Mouse (Mus musculus) limb, embryonic 10.5 days (tissue): ENCODE data around the gene Iqsec1. TPM values are rescaled to one million over a fixed set of nuclear protein-coding genes. Genes with fewer than 3 reads are reported as not detected.

ENCODE experiments used
- DNase-seq: peaks from one replicate; pipeline ENCODE4 v3.0.0-alpha.2; 2017; ENCODE audit warnings: low spot score
- H3K27ac ChIP-seq: fragments of 300-500 bp; sonication (generic); 2 replicates; pipeline ENCODE4 v1.5.1; 2016; ENCODE audit warnings: mild to moderate bottlenecking
- H3K27me3 ChIP-seq: fragments of 300-500 bp; sonication (generic); 2 replicates; pipeline ENCODE4 v1.6.1; 2016; ENCODE audit warnings: low read depth, mild to moderate bottlenecking; ENCODE audit not compliant: poor library complexity, severe bottlenecking
- H3K36me3 ChIP-seq: fragments of 300-500 bp; sonication (generic); 2 replicates; pipeline ENCODE4 v1.6.1; 2016; ENCODE audit warnings: mild to moderate bottlenecking, moderate library complexity
- H3K4me1 ChIP-seq: fragments of 300-500 bp; sonication (generic); 2 replicates; pipeline ENCODE4 v1.6.1; 2016
- H3K4me3 ChIP-seq: fragments of 300-500 bp; sonication (generic); 2 replicates; pipeline ENCODE4 v1.5.1; 2016; ENCODE audit warnings: mild to moderate bottlenecking, moderate library complexity
- H3K9me3 ChIP-seq: fragments of 300-500 bp; sonication (generic); replicated peaks from 2 replicates; pipeline ENCODE4 v1.6.1; 2016; ENCODE audit warnings: mild to moderate bottlenecking
- WGBS: fragments of 180-500 bp; shearing (Covaris S2); methylation state at CpG from one replicate; pipeline ENCODE4 v1.1.7; 2016; 5-methylcytosine and 5-hydroxymethylcytosine counted together
- polyA plus RNA-seq: library from polyadenylated mRNA; unstranded; fragments of >200 nt; fragmentation: Nextera tagmentation; extraction: Ambion mirVana; gene quantifications from 2 replicates; pipeline ENCODE4 v1.2.1, GENCODE M21; 2016

Gene Iqsec1
- polyA plus RNA-seq, 1 experiment from 2014 or later = 6.7 TPM

DNA sequence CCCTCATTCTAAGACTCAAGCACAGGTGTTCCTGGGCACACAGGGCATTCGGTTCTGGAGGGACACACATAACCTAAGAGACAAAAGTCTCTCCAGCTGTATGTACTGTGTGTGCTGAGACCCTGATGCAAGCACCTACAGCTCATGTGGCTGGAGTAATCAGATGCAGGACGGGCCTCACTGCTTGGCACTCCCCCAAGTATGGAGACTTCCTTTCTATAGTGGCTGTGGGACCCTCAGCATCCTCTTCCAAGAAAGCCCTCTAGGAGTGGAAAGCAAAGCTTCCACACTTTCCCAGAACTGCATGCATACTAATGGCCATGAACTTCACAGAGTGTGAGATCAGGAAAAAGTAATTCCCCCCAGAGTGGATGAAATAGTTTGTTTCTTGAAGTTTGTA is 208.0 kb downstream of the Iqsec1 start:
- WGBS = 86% methylated on average over 2 of the region's 2 CpGs
- H3K27me3 ChIP-seq = no peaks in the 10 kb centered on the region
- no peak overlapping the region for H3K4me3 ChIP-seq
- peaks cover 30% of the 10 kb centered on the region for H3K4me1 ChIP-seq
- H3K27ac ChIP-seq = no peak overlapping the region
- no peaks in the 10 kb centered on the region for H3K9me3 ChIP-seq
- DNase-seq = no peak
- no peaks in the 10 kb centered on the region for H3K36me3 ChIP-seq

DNA sequence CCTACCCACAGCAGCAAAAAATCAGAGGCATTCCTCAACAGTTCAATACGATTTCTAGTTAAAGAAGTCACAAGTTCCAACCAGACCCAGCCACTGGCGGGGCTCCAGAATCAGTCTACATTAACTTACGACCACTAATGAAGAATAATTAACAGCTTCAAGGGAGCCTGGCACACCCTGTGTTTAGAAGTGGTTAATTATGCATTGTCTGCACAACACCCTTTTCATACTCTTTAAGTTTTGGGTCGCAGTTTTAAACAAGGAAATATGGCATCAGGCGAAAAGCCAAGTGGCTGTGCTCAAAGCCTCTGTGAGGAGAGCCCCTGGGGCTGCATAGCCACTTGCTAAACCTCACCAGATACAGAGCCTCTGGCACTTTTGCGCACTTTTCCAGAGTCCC is 209.6 kb downstream of the Iqsec1 start:
- DNase-seq = no peak
- 66% methylated on average over 6 of the region's 6 CpGs for WGBS

DNA sequence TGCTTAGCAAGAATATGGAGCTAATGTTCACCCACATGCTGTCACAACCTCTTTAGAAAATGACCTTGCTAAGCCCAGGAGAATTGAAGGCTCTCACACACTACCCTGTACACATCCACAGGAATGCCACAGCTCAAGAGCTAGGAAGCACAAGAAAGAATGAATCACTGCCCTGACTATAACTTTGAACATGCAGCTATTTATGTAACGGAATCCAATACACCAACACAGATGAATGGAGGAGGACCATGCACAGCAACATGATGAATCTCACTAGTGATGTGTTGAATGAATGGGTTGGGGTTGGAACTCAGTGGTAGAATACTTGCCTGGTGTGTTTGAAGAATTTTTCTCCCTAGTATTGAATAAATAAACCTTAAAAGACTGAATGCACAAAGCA is 211.2 kb downstream of the Iqsec1 start:
- WGBS = 93% methylated on average over 1 of the region's 1 CpGs
- DNase-seq = no peak
- no peak overlapping the region for H3K4me3 ChIP-seq
- H3K27me3 ChIP-seq = no peaks in the 10 kb centered on the region
- no peak overlapping the region for H3K27ac ChIP-seq
- H3K9me3 ChIP-seq = no peaks in the 10 kb centered on the region
- H3K4me1 ChIP-seq = peaks cover 15% of the 10 kb centered on the region
- H3K36me3 ChIP-seq = no peaks in the 10 kb centered on the region

More for the DNA sequence above, 209.6 kb downstream of the Iqsec1 start:
- H3K27me3 ChIP-seq = no peaks in the 10 kb centered on the region
- H3K4me1 ChIP-seq = peaks cover 26% of the 10 kb centered on the region
- no peaks in the 10 kb centered on the region for H3K36me3 ChIP-seq
- H3K9me3 ChIP-seq = no peaks in the 10 kb centered on the region
- no peak overlapping the region for H3K4me3 ChIP-seq
- no peak overlapping the region for H3K27ac ChIP-seq

DNA sequence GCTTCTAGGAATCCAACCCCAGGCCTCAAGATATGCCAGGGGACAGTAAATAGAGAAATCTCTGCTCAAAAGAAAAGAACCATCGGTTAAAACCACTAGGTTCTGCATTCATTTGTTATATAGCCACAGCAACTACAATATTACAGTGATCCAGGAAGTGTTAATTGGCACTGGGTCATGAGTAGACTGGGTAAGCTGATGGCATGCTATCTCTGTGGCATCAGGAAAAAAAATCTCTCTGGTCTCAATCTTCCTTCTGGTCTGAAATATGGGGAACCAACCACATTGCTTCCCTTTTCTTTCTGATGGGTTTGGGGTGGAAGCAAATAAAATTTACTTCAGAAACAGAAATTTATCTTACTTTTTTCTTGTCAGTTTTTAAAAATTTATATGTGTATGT is 212.9 kb downstream of the Iqsec1 start:
- Histone ChIP-seq H3K4me3 (no peak overlapping the region), H3K27ac (no peak overlapping the region), H3K4me1 (peaks cover 4% of the 10 kb centered on the region; the same call in 1 of the 2 replicates), H3K9me3 (no peaks in the 10 kb centered on the region), H3K27me3 (no peaks in the 10 kb centered on the region), H3K36me3 (no peaks in the 10 kb centered on the region)
- WGBS = 89% methylated on average over 1 of the region's 1 CpGs
- no peak for DNase-seq

DNA sequence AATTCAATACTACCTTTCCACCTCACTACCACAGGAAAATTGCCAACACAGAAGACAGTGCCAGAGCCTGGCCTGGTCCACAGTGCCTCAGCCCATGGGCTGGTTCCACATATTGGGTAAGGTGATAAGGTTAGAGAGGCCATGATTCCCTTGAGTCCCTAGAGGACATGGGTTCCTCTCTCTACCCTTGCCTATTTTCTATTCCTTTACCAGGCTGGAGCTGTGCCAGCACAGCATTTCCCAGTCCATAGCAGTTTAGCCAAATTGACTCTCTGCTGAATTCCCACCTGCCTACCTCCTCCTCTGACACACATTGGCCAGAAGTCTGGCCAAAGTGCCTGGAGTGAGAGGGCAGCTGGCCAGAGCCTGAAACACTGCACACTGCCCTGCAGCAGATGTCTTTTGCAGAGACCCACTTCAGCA is 214.7 kb downstream of the Iqsec1 start:
- no peak overlapping the region for H3K27ac ChIP-seq
- no peak overlapping the region for H3K4me3 ChIP-seq
- no peaks in the 10 kb centered on the region for H3K27me3 ChIP-seq
- no peaks in the 10 kb centered on the region for H3K4me1 ChIP-seq
- no peaks in the 10 kb centered on the region for H3K9me3 ChIP-seq
- no peaks in the 10 kb centered on the region for H3K36me3 ChIP-seq
- DNase-seq = no peak

DNA sequence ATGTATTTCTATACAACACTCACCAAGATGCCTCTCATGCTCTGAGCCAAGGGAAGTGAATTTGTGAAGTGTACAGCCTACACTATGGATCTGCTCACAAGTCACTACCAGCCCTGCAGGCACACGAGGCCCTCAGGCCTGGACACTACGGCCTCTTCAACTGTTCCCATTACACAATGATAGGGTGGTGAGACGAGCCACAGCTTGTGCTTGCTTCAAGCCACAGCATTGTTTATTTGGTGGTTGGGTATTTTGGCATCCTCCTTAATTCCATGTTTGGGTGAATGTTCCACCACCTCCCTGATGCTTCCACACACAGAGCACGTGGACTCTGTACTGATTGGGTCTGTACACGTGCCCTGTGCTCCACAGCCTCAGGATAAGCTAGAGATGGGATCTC is 216.4 kb downstream of the Iqsec1 start:
- Histone ChIP-seq H3K4me3 (no peak overlapping the region), H3K4me1 (peaks cover 4% of the 10 kb centered on the region), H3K27me3 (no peaks in the 10 kb centered on the region), H3K27ac (no peak overlapping the region), H3K36me3 (no peaks in the 10 kb centered on the region), H3K9me3 (no peaks in the 10 kb centered on the region)
- no peak for DNase-seq
- 90% methylated on average over 5 of the region's 5 CpGs for WGBS

DNA sequence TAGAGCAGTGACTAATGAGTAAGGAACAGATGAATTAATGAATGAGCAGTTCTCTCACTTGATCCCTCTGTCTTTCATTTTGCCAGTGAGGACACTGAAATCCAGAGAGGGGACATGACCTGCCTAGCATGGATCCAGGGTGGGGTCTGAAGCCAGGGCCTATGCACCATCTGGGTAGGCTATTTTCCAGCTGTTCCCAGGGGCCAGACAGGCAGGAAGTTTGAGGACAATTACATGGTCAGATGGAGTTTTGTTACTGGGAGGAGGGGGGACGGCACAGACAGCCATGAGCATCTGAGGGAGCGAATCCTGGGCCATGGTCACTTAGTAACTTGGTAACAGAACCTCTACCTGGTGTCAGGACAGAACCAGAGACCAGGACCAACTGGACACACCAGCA is 220.0 kb downstream of the Iqsec1 start:
- DNase-seq = no peak
- Histone ChIP-seq H3K4me3 (no peak overlapping the region), H3K27ac (no peak overlapping the region), H3K27me3 (no peaks in the 10 kb centered on the region), H3K9me3 (no peaks in the 10 kb centered on the region), H3K36me3 (no peaks in the 10 kb centered on the region), H3K4me1 (peaks cover 16% of the 10 kb centered on the region)
- 79% methylated on average over 2 of the region's 2 CpGs for WGBS

DNA sequence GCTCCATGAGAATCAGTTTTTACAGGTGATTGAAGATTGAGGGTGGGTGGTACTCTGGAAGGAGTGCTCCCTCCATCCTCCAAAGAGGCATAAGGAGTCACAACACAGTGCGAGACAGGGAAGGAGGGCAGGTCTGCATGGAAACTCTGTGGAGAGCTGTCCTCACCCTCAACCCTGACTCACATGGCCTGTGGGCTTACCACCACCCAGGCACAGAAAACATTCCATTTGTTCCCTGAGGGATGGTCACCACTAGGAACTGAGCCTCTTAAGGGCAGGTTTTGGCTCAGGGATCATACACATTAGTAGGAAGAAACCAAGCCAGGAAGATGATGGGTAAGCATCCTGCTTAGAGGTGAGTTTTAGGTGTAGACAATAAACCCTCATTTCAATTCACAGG is 220.6 kb downstream of the Iqsec1 start:
- Histone ChIP-seq H3K27me3 (no peaks in the 10 kb centered on the region), H3K4me3 (no peak overlapping the region), H3K4me1 (peaks cover 16% of the 10 kb centered on the region), H3K36me3 (no peaks in the 10 kb centered on the region), H3K9me3 (no peaks in the 10 kb centered on the region), H3K27ac (no peak overlapping the region)
- 94% methylated on average over 1 of the region's 1 CpGs for WGBS
- DNase-seq = no peak

DNA sequence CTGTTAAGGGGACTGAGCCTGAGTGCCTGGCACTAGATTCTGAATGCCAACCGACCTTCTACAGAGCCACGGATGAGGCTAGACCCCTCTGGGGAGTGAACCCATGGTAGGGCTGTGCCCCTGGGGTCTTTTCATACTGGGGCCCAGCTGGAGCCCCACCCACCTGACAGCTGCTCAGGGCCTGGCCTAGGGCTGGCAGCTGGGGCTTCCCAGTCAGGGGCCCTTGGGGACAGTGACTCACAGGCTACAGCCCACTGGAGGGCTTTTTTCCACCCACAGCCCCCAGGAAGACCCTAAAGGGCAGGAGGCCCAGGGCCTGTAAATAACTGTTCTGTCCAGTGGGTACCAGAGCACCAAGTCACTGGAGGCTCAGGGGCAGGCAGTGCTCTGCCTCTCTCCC is 223.7 kb downstream of the Iqsec1 start:
- WGBS = 78% methylated on average over 2 of the region's 2 CpGs
- Histone ChIP-seq H3K36me3 (no peaks in the 10 kb centered on the region), H3K4me3 (no peak overlapping the region), H3K9me3 (no peaks in the 10 kb centered on the region), H3K27ac (peak overlapping the region; percentile 68), H3K4me1 (peaks cover 16% of the 10 kb centered on the region), H3K27me3 (no peaks in the 10 kb centered on the region)
- no peak for DNase-seq

DNA sequence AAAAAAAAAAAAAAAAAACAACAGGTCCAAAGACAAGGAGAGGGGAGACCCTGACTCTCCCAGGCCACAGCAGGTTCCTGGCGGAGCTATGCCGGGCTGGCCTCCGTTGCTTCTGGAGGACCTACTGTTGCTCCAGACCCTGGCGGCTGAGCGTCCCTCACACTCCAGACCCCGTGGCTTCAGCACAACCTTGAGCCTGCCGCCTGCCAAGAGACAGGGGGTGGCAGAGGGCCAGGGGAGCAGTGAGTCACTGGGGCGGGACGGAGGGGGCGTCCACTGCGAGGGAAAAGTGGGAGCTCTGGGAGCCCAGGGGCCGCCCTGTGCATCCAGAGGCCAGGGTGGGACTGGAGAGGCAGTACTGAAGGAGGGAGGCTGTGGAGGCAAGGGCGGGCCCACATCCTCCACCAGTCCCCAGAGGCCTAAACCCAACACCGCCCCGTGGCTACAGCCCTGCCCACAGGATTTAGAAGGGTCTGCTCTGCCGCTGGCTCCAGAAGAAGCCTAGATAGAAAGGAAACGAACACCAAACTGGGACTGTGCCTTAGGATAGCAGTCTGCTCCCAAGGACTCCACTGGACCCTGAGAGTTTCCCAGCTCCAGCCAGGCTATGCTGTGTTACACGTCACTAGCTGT is 224.4 kb downstream of the Iqsec1 start:
- Histone ChIP-seq H3K27me3 (no peaks in the 10 kb centered on the region), H3K4me3 (no peak overlapping the region), H3K4me1 (peaks cover 16% of the 10 kb centered on the region), H3K9me3 (no peaks in the 10 kb centered on the region), H3K27ac (peak overlapping the region; percentile 66; the same call in 1 of the 2 replicates), H3K36me3 (no peaks in the 10 kb centered on the region)
- WGBS = 58% methylated on average over 17 of the region's 18 CpGs
- peak; percentile 33 for DNase-seq

DNA sequence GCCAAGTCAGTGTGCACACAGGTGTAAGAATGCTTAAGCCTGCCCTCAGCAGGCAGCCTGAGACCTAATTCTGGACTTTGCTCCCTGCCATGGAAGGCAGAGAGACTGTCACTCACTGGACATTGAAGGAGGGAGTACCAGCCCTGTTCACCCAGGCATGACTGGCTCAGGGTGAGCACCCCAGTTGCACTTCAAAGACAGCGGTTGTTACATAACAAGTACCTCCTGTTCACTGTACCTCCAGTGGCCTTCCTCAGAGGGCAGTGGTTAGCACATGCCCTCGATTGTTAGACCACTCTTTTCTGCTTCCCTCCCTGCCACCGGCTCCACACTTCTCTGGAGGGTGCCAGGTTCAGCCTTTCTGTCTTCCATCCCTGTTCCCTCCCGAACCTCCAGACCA is 225.2 kb downstream of the Iqsec1 start:
- Histone ChIP-seq H3K9me3 (no peaks in the 10 kb centered on the region), H3K36me3 (no peaks in the 10 kb centered on the region), H3K27ac (no peak overlapping the region), H3K4me1 (peaks cover 11% of the 10 kb centered on the region), H3K4me3 (no peak overlapping the region), H3K27me3 (no peaks in the 10 kb centered on the region)
- WGBS = 77% methylated on average over 4 of the region's 4 CpGs
- no peak for DNase-seq

DNA sequence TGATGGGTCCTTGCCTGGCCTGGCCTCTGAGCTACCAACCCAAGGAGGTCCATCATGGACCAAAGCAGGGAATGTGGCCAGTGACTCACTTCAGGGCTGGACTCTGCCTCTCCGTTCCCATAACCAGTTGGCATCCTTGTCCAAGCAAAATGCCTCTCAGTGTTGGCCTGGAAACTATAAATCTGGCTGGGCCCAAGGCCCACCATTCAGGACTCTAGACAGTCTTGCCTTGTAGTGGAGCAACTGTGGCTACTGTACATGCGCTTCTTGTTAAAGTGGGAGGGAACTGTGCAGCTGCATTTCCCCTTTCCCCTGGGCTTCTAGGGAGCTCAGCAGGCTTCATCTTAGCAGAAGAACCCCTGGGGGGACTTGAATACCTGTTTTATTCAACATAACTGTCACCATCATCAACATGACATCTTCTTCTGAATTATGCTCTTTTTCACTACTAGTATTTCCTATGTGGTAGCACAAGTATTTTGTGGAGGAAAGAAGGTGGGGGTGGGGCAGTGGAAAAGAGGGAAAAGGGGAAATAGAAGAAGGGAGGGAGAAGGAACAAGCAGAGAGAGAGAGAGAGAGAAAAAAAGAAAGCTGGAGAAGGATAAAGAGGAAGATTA is 226.3 kb downstream of the Iqsec1 start:
- H3K4me1 ChIP-seq = peaks cover 14% of the 10 kb centered on the region

DNA sequence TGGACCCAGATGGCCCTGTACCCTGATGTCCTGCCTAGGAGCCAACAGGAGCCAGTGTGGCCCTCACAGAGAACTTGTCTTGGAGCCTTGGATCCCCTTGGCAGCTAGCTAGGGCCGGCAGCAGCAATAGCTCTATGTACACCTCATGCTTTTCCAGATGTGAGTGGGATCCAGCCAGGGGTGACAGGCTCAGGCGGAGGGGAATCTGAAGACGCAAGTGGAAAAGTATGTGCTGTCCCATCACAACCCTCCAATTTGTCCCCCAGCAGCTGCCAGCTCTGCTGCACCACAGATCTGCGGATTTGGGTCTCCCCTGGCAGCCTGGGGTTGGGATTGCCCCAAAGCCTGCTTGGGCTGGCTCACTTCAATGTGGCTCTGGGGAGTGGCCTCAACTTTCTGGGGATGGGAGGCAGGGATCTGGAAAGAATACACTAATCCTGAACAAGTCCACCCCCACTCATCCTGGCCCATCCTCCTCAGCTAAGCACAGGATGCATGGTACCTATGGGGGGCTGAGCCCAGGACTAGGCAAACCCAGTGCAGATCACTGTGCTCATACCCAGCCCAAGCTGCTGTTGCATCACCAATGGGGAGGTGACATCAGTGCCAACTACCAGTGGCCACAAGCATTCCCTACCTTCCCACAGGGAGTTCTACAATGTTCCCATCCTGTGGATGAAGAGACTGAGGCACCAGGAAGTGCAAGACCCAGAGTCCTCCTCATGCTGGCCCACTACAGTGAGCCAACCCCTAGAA is 227.0 kb downstream of the Iqsec1 start:
- Histone ChIP-seq H3K9me3 (no peaks in the 10 kb centered on the region), H3K4me1 (peaks cover 16% of the 10 kb centered on the region), H3K27me3 (no peaks in the 10 kb centered on the region), H3K36me3 (no peaks in the 10 kb centered on the region), H3K4me3 (no peak overlapping the region), H3K27ac (no peak overlapping the region)
- 87% methylated on average over 4 of the region's 4 CpGs for WGBS
- DNase-seq = no peak

More for the DNA sequence above, 226.3 kb downstream of the Iqsec1 start:
- Histone ChIP-seq H3K36me3 (no peaks in the 10 kb centered on the region), H3K4me3 (no peak overlapping the region), H3K9me3 (no peaks in the 10 kb centered on the region), H3K27me3 (no peaks in the 10 kb centered on the region), H3K27ac (no peak overlapping the region)
- 93% methylated on average over 2 of the region's 2 CpGs for WGBS
- DNase-seq = no peak
